Mouse (Mus musculus): ENCODE measurements at regions not wholly inside any gene's neighbourhood (a gene's known extent, or its start where the extent isn't known, plus 50 kb on each side); places are given as distances from the start of the nearest gene placed in this dataset.

DNA sequence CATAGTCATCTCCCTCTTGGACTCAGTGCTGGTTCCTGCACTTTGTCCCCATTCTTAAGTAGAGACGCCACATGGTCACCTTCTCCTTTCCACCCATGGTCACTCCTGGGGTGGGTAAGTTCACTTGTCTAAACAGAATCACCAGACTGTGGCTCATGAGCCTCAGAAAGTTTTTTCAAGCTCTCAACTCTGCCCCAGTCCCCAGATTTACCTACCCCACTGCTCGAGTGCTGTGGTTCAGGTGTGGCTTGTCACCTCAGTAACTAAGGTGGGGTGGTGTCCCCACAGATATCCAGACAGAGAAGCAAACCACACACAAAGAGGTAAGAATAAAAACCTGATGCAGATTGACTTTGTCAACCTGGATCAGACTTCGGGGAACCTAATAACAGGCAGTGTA is 87.6 kb downstream of the Rpl10-ps3 start:
- DNase-seq (ENCODE audit: low spot score in 2 of 2), result no peak

DNA sequence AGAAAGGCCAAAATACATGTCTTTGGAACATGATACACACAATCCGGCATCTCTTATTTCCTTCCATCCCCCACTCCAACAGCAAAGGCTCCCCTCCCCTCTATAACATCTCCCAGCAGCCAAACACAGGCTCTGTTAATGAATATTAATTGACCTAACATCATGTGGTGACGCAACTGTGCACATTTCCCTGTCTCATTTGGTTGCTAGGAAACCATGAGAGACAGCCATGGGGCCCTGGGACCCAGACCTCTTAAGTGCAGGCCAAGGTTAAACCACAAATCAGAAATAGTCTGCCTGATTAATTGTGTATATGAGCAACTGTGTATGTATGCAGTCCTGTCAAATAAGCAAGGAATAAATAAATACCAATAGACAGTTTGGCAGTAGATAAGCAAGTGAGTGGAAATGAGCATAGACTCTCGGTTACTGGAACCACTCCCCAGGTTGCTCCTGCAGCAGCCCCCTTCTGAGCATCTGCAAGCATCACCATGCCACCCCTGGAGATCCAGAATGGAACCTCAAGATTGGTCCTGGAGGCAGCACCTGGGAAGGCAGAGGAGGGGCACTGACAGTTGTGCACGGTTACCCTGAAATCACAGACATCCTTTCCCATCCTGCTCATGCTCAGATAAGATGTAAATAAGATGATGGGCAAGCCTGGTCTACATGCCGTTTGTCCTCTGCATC is 99.6 kb downstream of the Rpl10-ps3 start:
- peak in 1 of 2 experiments; percentile 44 for DNase-seq (ENCODE audit: low spot score in 2 of 2)

DNA sequence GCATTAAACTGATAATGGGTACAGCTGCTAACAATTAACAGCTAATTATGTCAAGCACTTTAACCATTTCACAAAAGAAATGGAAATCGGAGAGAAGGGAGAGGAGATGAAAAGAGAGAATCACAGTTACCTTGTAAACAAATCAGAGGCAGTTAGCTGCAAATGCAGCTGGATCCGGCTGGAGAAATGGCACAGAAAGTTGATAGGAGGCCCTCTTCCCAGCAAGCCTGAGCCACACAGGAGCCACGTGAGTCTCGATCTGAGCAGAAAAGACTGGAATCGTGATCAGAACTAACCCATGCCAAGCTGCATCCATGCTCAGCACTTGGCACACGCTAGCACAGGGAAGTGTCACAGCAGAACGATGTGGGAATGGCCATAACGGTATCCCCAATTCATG is 103.8 kb downstream of the Rpl10-ps3 start:
- peak; percentile 35 to 43 for DNase-seq (ENCODE audit: low spot score in 2 of 2)

DNA sequence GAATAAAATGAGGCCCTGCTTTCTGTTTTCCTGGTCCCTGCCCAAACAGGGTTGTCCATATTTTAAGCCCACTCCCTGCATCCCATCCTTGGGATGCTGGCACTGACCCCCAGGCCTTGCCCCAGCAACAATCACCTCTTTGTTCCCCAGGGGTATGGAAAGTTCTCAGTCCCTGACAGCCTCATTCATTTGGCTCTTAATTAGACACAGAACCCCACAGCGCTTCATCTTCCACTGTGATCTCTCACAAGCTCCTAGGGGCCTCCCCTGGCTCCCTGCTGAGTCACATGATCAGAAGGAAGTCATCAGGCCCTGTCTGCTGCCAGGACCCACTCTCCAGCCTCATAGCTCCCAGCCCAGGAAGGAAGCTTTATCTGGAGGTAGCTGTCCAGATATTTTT is 108.9 kb downstream of the Rpl10-ps3 start:
- DNase-seq (ENCODE audit: low spot score in 2 of 2), result peak; percentile 37 to 54

DNA sequence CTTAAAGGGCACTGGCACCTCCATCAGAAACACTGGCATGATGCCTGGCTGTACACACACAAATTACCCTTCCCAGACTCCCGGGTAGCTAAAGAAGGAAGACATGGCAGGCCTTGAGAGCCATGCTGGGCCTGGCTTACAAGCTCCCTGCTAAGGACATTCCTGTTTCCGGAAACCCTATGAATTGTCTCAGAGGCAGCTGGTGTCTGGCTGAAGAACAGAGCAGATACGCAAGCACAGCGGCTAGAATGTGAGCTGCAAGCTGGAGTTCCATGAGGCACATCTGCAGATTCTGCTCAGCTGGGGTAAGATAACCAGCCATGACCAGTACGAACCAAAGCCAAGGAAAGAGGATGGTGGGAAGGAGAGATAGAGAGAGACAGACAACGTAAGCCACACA is 110.1 kb downstream of the Rpl10-ps3 start:
- DNase-seq (ENCODE audit: low spot score in 2 of 2), result no peak

DNA sequence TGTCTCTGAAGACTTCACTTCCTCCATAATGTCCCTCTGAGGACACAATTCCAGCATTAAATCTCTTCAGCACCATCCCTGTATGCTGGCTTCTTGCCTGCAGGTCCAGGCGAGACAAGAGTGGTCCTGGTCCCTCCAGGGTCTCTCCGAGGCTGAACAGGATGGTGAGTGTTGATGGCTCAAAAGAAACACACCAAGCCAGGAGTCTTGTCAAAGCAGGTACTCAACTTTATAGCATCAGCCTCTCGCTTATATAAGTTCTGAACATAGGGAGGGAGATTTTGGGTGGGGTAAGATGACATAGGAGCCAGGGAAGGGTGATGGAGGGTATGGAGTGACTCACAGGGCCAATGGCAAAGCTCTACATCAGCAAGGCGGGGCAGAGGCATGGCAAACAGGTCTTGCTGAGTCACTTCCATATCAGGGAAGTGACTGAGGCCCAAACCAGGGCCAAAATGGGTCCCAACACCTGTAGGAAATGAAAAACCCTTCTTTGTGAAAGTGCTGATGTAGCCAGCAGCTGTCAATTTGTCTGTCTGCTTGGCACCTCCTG is 111.7 kb downstream of the Rpl10-ps3 start:
- DNase-seq (ENCODE audit: low spot score in 2 of 2), result no peak

DNA sequence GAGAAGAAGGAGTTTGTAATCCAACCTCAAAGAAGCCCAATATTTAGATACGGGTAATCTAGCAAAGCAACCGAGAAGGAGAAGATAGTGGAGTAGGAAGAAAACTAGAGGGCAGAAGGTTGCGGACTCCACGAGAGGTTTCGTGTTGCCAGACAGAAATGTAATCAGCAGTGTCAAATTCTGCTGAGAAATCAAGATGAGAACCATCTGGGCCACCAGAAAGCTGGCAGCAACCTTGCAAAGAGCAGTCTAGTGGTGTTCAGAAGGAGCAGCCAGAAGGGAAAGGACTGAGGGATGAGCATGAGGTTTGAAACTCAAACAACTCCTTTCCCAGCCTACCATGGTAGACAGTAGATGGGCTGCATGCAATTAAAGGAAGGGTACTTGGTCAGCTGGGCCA is 134.3 kb downstream of the Rpl10-ps3 start:
- DNase-seq (ENCODE audit: low spot score in 2 of 2), result no peak

DNA sequence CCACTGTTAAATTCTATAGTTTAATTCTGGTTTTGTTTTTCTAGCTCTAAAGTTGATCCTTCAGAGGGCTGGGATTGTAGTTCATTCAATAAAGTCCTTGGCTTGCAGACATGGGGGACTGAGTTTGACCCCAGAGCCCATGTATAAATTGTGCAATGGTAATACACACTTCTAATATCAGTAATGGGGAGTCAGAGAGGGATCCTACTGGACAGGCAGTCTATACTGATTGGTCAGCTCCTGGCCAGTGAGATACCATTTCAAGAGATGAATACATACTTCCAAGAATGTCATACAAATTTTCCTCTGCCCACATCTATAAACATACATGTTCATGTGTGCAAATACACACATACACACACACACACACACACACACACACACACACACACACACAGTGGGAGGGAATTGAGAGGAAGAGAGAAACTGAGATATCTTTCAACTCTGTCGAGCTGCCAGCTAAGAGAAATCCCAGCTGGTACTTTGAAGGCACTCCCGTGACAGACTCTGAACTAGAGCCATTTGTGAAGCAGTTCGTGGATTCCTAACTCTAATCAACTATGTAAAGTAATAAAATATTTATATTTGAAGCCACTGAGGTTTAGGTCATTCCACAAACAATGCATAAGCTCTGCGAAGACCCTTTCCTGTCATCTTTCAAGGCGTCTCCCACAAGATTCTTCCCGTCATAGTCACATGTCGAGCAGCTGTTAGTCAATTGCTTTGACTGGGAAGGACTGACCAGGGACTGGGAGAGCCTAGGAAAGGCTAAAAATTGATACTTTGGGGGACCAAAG is 145.1 kb downstream of the Rpl10-ps3 start:
- no peak for DNase-seq (ENCODE audit: low spot score in 2 of 2)

DNA sequence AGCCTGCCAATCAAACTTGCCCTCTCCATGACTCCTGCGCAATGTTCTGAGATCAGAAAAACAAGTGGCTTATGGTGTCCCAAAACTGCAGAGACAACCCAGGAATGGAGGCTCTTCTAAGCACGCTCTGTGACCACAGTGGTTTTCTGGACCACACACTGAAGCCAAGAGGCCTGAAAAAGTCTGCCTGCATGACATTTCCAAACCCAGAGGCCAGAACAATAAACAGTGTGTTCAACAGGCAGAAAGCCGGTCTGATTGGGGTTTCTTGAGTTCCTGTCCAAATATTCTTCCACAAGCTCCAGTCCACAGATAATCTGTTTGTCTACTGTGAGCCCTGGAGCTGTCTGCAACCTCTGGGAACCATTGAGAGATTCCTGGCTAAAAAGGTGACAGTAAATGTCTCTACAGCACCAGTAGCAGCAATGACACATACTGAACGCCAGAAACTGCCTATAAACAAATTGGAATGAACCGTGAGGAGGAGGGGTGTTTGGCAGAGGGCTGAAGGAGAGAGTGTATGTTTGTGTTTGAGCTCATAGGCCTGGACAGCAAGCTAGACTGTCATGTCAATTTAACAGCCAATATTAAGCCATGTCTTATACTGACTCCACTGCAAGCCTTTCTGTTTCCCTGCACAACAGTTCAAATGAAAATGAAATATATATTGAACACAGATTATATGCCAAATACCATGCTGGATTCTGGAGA is 152.2 kb downstream of the Rpl10-ps3 start:
- DNase-seq (ENCODE audit: low spot score in 2 of 2), result no peak

DNA sequence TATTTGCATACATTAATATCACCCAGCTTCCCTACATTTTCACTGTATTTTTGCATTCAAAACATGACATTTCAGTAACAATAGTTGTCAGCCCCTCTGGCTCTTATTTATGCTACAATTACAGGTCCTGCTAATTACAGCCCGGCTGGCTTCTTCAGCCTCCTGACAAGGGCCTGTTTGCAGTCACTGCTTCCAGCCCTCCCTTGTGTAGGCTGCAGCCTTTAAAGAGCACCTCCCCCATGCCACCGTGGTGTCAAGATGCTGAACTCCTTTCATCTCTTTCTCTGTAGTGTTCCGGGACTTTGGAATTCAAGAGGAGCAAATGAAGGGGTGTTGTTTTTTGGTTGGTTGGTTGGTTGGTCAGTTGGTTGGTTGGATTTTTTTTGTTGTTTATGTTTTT is 153.6 kb downstream of the Rpl10-ps3 start:
- no peak for DNase-seq (ENCODE audit: low spot score in 2 of 2)

DNA sequence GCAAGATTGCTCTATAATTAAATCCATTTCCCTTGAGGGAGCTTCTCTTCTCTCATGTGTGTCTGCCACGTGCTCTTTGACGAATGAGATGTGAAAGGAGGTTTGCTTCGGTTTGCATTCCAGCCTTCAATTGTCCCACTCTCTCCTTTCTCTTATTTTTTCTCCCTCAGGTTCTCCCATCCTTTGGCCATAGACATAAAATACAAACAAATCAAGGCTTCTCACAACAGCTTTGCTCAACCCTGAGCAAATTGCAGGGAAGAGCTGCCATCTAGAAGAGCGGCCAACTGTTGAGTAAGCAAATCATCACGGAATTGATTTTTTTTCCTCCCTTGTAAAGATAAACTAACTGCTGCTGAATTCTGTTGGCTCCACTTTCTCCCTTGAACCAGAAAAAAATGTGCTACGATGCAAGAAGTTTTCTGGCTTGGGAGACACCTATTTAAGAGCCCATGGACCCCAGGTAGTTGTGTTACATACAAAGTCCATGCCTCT is 156.1 kb downstream of the Rpl10-ps3 start:
- DNase-seq (ENCODE audit: low spot score in 2 of 2), result no peak

DNA sequence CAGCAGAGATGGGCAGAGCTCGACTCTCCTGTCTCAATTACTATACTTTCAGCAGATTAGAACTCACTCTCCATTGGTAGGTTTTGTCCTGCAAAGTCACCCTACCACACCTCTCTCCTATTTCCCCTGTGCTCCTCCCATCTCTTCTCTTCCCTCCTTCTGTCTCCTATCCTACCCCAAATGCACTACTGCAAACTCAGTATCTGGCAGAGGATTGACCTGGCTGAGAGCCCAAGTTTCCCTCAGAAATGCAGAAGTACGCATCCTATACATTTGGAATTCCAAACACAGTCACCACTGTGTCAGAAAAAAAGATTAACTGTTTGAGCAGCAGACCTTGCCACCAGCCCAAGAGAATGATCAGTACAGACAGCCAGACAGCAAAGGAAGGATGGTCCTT is 163.4 kb downstream of the Rpl10-ps3 start:
- DNase-seq (ENCODE audit: low spot score in 2 of 2), result no peak

DNA sequence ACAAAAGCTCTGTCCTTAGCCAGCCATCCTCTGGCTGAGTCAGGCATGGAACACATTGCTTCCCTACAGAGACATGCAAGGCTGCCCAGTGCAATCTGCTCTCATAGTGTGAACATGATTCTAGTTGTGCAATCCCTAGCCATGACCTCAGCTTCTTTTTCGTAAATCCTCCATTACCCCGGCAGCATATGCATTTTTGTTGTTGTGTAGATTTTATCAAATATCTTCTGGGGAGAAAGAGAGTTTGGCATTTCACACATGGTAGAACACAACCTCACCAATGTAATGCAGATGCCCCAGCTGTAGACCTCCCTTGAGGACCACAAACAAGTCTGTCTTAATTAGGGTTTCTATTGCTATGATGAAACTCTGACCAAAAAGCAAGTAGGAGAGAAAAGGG is 168.6 kb downstream of the Rpl10-ps3 start:
- no peak for DNase-seq (ENCODE audit: low spot score in 2 of 2)

DNA sequence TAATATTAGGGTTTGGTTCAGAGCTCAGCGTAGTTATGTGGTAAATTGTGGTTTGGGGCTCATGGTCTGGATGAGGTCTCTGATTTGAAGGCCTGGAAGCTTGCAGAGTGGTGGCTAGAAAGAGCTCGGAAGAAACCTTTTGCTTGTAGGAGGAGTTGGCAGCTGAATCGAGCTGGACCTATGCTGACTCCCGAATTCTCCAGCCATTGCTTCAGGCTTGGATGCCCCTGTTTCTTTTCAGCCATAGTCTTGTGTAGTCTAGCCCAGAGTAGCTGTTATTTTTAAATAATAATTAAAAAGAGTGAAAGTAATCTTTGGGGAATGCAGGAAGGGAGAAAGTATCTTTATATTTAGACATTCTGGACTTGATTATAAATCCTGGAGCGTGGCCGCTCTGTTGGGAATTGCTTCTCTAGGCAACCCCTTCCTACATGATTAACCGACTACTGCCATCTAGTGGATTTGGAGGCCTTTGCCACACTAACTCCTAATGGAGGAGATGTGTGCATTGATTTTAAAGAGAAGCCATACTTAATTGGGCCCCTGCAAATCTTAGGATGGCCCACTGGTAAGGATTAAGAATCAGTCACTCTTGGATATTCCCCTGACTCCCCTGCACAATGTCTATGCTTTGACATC is 172.8 kb downstream of the Rpl10-ps3 start:
- DNase-seq (ENCODE audit: low spot score in 2 of 2), result peak; percentile 86 to 87

DNA sequence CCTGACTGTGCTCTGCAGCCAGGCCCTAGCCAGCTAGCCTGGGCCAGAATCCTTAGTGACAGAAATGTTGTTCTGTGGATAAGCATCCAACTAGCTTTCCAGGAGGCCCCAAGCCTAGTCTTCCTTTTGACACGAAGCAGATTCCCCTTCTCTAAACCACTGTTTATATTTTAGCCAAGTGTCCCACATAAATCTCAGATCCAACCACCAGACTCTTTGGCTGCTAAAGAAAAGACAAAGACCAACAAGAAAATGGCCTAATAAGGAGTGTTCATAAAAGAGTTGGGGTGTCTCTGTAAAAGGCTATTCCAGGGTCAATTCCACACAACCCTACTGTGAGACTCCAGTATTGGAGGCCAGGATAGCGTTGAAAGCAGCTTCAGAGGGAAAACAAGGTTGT is 173.6 kb downstream of the Rpl10-ps3 start:
- DNase-seq (ENCODE audit: low spot score in 2 of 2), result no peak

DNA sequence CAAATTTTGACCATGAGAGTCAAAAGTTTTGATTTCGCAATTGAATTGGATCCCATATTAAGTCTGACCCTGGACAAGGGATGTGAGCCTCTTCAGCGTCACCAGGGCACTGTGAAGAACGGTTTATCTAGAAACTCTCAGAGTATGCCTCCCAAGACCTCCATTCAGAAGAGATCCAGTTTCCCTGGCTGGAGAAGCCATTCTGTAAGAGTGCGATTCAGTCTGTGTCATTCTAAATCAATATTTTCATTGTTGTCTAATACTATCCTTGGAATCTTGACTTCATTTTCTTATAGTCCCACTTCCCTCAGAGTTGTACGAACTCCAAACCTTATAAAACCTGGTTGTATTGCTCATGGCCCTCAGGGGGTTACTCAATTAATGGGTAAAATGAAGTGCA is 174.1 kb downstream of the Rpl10-ps3 start:
- DNase-seq (ENCODE audit: low spot score in 2 of 2), result no peak

DNA sequence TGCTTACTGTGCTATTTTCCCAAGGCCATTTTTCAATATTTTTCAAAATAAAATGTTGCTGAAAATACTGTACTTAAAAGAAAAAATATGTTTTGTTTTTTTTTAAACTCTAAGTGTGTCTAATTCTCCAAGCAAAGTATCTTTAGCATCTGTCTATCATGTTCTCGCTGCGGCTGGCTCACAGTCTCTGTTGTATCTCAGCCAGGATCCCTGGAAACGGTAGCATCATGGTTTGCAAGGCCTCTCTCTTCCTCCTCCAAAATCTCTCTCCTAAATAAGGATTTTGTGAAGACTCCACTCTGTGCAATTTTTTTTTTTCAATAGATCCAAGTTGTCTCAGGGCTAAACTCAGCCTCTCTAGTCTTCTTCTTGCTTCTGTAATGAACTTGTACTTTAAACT is 190.2 kb downstream of the Rpl10-ps3 start:
- peak; percentile 55 to 65 for DNase-seq (ENCODE audit: low spot score in 2 of 2)

DNA sequence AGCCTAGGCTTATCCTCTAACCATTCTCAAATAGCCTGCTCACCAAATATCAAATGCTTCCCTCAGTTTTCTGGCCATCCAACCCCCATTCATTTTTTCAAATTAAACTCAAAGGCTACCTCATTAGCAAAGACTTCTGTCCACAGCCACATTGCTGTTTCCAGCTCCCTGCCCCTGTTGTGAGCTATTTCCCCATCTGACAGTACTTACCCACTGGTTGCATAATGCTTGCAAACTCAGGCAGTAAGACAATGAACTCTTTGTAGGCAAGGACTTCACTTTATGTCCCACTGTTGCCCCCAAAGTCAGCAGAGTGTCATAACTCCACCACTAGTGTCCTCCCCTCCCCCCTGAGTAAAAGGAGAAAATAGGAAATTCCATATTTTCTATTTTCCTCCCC is 194.7 kb downstream of the Rpl10-ps3 start:
- no peak for DNase-seq (ENCODE audit: low spot score in 2 of 2)

DNA sequence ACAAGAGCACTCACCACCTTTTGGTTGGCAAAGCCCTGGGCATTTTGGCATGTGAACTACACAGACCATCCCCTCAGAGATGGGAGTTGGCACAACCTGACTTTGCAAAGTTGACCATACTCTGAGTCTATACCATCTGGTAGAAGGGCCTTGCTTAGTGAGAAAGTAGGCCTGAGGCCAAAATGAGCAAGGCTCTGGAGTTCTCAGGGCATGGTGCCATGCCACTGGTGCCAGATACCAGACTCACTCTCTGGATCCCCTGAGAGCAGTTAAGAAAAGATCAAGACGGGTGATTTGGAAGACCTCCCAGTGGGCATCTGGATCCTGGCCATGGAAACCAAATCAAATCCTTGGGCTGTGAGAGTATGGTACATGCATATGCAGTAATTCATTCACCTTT is 202.0 kb downstream of the Rpl10-ps3 start:
- DNase-seq (ENCODE audit: low spot score in 2 of 2), result peak; percentile 70 to 71

DNA sequence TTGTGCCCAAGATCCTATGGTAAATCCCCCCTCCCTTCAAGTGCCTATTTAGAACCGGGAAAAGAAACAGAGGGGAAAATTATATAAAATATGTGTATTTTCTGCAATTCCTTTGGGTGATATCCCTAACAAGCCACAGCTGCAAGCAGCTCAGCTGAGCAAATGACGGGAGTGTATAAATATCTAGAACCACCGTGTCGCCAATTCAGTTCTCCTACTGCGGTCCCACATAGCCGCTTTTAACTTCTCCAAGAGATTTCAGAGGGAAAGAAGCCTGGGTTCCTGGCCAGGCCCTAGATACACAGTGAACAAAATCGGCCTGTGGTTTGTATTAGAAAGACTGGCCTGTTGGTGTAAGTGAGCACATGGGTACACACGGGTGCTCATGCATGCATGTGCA is 202.7 kb downstream of the Rpl10-ps3 start:
- peak; percentile 52 to 65 for DNase-seq (ENCODE audit: low spot score in 2 of 2)

DNA sequence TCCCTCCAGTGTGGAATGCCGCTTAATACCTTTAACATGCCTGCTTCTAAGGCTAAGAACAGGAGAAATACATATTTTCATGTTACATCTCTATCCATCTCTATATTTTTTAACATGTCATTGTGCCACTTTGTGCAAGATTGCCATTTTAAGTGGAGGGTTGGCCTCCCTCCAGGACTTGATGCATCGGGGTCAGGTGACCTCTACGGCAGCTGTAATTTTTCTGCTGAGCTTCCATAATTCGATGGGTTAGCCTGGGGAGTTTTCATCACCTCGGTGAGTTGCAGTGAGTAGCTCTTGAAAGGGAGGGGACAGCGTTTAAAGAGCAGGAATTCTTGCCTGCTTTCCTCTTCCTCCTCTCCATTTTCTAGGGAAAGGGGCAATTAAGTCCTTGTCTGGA is 203.6 kb downstream of the Rpl10-ps3 start:
- DNase-seq (ENCODE audit: low spot score in 2 of 2), result no peak
